Mouse (Mus musculus) thymus, adult 2 months (tissue): ENCODE results near the gene Il1rl1. TPM values are rescaled to one million over a fixed set of nuclear protein-coding genes. Genes with fewer than 3 reads are reported as not detected.

Experiments
- DNase-seq: peaks from one replicate; pipeline ENCODE4 v3.0.0; 2021
- H3K27ac ChIP-seq: fragments of 200-500 bp; 2 replicates; pipeline ENCODE4 v1.5.1; 2012; ENCODE audit warnings: low read length, control low read depth; ENCODE audit not compliant: control insufficient read depth, insufficient read depth
- H3K27me3 ChIP-seq: fragments of 200-500 bp; 2 replicates; pipeline ENCODE4 v1.6.1; 2012; ENCODE audit warnings: mild to moderate bottlenecking, low read length, moderate library complexity, mixed read lengths; ENCODE audit not compliant: control insufficient read depth, insufficient read depth
- H3K36me3 ChIP-seq: fragments of 200-500 bp; 2 replicates; pipeline ENCODE4 v1.6.1; 2012; ENCODE audit warnings: mild to moderate bottlenecking, low read length, moderate library complexity; ENCODE audit not compliant: control insufficient read depth, insufficient read depth
- H3K4me1 ChIP-seq: fragments of 200-500 bp; replicated peaks from 2 replicates; pipeline ENCODE4 v1.6.1; 2012; ENCODE audit warnings: low read length; ENCODE audit not compliant: control insufficient read depth, insufficient read depth
- H3K4me3 ChIP-seq: fragments of 200-500 bp; 2 replicates; pipeline ENCODE4 v1.5.1; 2012; ENCODE audit warnings: mild to moderate bottlenecking, low read length, control low read depth, moderate library complexity; ENCODE audit not compliant: control insufficient read depth, insufficient read depth
- CTCF ChIP-seq: fragments of 200-500 bp; IDR thresholded peaks from 2 replicates; pipeline ENCODE4 v1.5.1; 2012; ENCODE audit warnings: mild to moderate bottlenecking, control low read depth, low read length, moderate library complexity, borderline replicate concordance; ENCODE audit not compliant: control insufficient read depth, poor library complexity, insufficient read depth; ENCODE audit errors: extremely low read depth
- POLR2A ChIP-seq: fragments of 200-500 bp; IDR thresholded peaks from 2 replicates; pipeline ENCODE4 v1.6.1; 2012; ENCODE audit warnings: mild to moderate bottlenecking, low read length, control low read depth, moderate library complexity; ENCODE audit not compliant: control insufficient read depth, poor library complexity, insufficient read depth; ENCODE audit errors: extremely low read depth
- WGBS: fragments of 180-500 bp; shearing (Covaris S2); methylation state at CpG from one replicate; pipeline ENCODE4 v1.1.7; 2018; 5-methylcytosine and 5-hydroxymethylcytosine counted together
- polyA plus RNA-seq: library from polyadenylated mRNA; depleted of rRNA; stranded (reverse); fragments of >200 nt; gene quantifications from 2 replicates; pipeline ENCODE4 v1.2.3, GENCODE M21; 2012

The Il1rl1 gene
- polyA plus RNA-seq, 1 experiment = 0.46 TPM

DNA sequence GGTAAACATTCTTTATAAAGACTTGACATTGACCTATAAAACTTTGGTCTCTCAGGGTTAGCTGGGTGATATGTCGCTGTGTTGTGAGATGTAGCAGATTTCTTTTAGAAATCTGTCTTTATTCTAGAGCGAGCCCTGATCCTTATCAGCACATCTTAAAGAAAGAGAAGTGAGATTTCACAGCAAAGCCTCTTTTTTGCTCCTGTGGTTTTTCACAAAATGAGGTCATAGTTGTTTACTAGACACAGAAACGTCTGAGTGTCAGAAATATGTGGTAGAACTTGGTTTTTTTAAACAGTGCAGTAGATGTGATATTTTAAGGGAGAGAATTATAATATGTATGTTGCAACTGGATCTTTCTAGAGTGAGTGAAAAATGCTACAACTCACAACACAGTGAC is 46.3 kb downstream of the Il1rl1 start:
- Histone ChIP-seq H3K4me1 (peaks cover 18% of the 10 kb centered on the region), H3K4me3 (no peak overlapping the region), H3K27ac (no peak overlapping the region), H3K36me3 (no peaks in the 10 kb centered on the region), H3K27me3 (no peaks in the 10 kb centered on the region)
- 2% methylated on average over 3 of the region's 3 CpGs for WGBS
- TF ChIP-seq CTCF (no peak), POLR2A (no peak)
- DNase-seq = peak; percentile 21

DNA sequence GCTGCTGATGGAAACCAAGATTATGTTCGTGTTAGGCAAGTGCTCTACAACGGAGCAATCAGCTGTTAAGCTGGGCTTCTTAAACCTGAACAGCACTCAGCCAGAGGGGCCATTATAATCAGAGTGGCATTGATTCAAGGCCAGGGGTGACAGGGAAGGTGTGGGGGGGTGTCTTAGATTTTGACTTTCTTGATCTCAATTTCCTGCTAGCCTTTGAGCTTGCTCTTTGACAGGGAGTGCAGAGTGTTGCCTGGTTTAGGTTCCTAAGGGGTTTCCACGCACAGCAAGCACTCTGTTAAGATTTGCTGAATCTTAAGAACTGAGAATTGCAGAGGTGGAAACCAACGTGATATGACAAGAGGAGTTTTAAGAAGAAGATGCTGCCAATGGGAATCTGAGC is 47.4 kb downstream of the Il1rl1 start:
- no peaks in the 10 kb centered on the region for H3K36me3 ChIP-seq
- 34% methylated on average over 4 of the region's 4 CpGs for WGBS
- H3K27me3 ChIP-seq = no peaks in the 10 kb centered on the region
- peaks cover 18% of the 10 kb centered on the region for H3K4me1 ChIP-seq
- H3K4me3 ChIP-seq = no peak overlapping the region
- H3K27ac ChIP-seq = no peak overlapping the region
- DNase-seq = no peak
- TF ChIP-seq POLR2A (no peak), CTCF (no peak)

DNA sequence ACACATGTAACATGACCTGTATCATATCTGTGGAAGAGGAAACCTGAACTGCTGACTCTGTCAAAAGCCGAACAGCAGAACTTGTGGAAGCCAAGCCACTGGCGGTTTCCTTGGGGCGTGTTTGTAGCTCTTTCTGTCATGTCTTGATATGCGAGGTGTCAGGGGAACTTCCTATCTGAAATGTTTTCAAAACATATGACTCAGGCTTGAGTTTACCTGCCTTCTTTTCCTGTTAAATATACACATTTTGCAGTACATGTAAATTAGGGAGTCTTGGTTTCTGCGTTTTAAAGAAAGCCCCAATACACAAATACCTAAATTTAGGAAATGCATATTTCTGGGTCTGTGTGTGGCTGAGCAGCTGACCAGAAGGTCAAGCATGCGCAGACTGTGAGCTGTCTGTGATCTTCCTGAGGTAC is 50.1 kb downstream of the Il1rl1 start:
- 18% methylated on average over 6 of the region's 6 CpGs for WGBS

DNA sequence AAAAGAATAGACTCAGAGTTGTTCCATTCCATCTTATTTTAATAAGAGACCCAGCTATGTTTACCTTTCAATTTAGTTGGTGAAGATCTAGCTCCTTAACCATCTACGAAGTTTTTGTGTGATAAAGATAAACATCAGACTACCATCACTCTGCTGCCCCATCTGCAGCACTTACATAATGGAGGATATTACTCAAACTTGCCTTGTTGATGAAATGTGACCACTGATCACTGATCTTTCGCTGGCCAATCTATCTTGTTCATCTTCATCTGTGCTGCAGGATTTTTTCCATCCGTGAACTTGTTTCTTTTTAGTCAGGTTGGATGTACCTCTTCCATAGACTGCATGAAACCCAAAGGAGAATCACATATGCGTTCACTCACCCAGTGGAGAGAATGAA is 65.2 kb downstream of the Il1rl1 start:
- no peaks in the 10 kb centered on the region for H3K36me3 ChIP-seq
- H3K4me3 ChIP-seq = no peak overlapping the region
- H3K27ac ChIP-seq = no peak overlapping the region
- WGBS = 97% methylated on average over 4 of the region's 4 CpGs
- H3K27me3 ChIP-seq = no peaks in the 10 kb centered on the region
- no peak for DNase-seq
- TF ChIP-seq POLR2A (no peak), CTCF (no peak)
- H3K4me1 ChIP-seq = no peaks in the 10 kb centered on the region

More for the DNA sequence above, 50.1 kb downstream of the Il1rl1 start:
- no peaks in the 10 kb centered on the region for H3K27me3 ChIP-seq
- no peak for TF ChIP-seq CTCF
- no peak for TF ChIP-seq POLR2A
- DNase-seq = peak; percentile 41
- H3K27ac ChIP-seq = 0 out of 2 replicates have a peak overlapping the region, but pooled peaks have one; percentile 33
- H3K4me3 ChIP-seq = no peak overlapping the region
- no peaks in the 10 kb centered on the region for H3K36me3 ChIP-seq
- peaks cover 15% of the 10 kb centered on the region for H3K4me1 ChIP-seq

DNA sequence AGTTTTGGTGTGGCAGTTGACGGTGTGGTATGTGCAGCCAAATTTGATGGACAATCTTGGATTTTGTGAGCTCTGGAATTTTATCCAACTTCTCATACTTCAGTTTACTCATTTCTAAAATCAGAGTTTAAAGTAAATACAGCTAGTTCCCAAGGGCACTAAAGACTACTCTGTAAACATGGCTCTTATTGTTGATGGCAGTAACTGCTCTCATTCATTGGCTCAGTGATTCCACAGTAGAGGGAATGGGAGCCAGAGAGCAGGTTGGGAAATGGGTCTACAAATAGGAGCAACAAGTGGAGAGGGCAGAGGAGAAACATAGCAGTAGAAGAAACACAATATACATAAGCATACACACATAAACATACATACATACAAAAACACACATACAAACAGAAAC is 70.3 kb downstream of the Il1rl1 start:
- no peak overlapping the region for H3K4me3 ChIP-seq
- 97% methylated on average over 1 of the region's 1 CpGs for WGBS
- TF ChIP-seq POLR2A (no peak), CTCF (no peak)
- no peaks in the 10 kb centered on the region; the same call in 1 of the 2 replicates for H3K4me1 ChIP-seq
- no peaks in the 10 kb centered on the region for H3K36me3 ChIP-seq
- no peak overlapping the region for H3K27ac ChIP-seq
- DNase-seq = no peak
- H3K27me3 ChIP-seq = no peaks in the 10 kb centered on the region

DNA sequence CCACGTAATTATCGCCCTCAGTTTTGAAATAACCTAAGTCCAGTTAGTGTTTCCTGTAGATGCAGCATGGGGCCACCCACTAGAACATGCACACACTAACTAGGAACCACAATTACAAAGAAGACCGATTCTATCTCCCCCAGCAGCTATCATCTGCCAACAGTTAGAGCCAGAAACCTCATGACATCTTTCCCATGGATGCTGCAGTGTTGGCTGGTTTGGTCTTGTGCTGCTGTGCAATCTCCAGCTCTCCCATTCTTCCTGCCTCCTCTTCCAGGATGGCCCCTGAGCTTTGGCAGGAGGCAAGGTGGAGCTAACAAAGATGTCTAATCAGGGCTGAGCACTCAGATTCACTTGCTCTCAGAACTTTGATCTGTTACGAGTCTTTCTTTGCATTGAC is 71.8 kb downstream of the Il1rl1 start:
- H3K27me3 ChIP-seq = no peaks in the 10 kb centered on the region
- H3K4me3 ChIP-seq = no peak overlapping the region
- 59% methylated on average over 4 of the region's 4 CpGs for WGBS
- DNase-seq = no peak
- no peak overlapping the region for H3K27ac ChIP-seq
- no peak for TF ChIP-seq CTCF
- no peak for TF ChIP-seq POLR2A
- H3K4me1 ChIP-seq = no peaks in the 10 kb centered on the region; the same call in 1 of the 2 replicates
- no peaks in the 10 kb centered on the region for H3K36me3 ChIP-seq
